Comparison of ENCODE assay signal across 8 mouse cellular contexts in genomic region chr3:149444854-149445577, GRCm38 (mm10).
A peak's percentile ranks its signal among the peaks of the same experiment; 100 is the strongest.
DNase-seq lines count a peak whose midpoint lies in the region; ATAC-seq and TF ChIP-seq lines count a peak whose summit lies in the region.

No protein-coding gene starts in this region.

- no peaks in the 10 kb centered on the region for H3K9me3 ChIP-seq in kidney, embryonic 14.5 days (ENCODE audit: control insufficient read depth, low read length)
- no peaks in the 10 kb centered on the region for H3K9me3 ChIP-seq in liver, embryonic 14.5 days (ENCODE audit: control insufficient read depth, low read length)

- no peaks in the 10 kb centered on the region for H3K4me1 ChIP-seq in kidney, embryonic 14.5 days (ENCODE audit: control insufficient read depth, insufficient read depth, low read length)
- H3K4me1 ChIP-seq in liver, embryonic 14.5 days (replicated peaks; ENCODE audit: control insufficient read depth in 2 of 2, insufficient read depth in 2 of 2, low read length in 1 of 2) = no peaks in the 10 kb centered on the region

- no peak for TF ChIP-seq EP300 in liver, embryonic 14.5 days (IDR thresholded peaks at IDR 0.05; ENCODE audit: low read depth)

- no peaks in the 10 kb centered on the region for H3K27me3 ChIP-seq in kidney, embryonic 14.5 days (ENCODE audit: control insufficient read depth, insufficient read depth, low read length)
- no peaks in the 10 kb centered on the region for H3K27me3 ChIP-seq in liver, embryonic 14.5 days (ENCODE audit: control insufficient read depth, insufficient read depth, low read length)

- WGBS in kidney, embryonic 14.5 days = 11% methylated on average over 15 of the region's 15 CpGs
- 14% methylated on average over 15 of the region's 15 CpGs for WGBS in liver, embryonic 14.5 days (ENCODE audit: insufficient replicate concordance)

- H3K27ac ChIP-seq in kidney, embryonic 14.5 days (ENCODE audit: low read depth, low read length) = no peak overlapping the region
- no peak overlapping the region for H3K27ac ChIP-seq in liver, embryonic 14.5 days

- TF ChIP-seq CTCF in liver, embryonic 14.5 days (IDR thresholded peaks at IDR 0.05; ENCODE audit: low read depth) = peak; percentile 15; the same call in 1 of the 2 replicates

- H3K9ac ChIP-seq in kidney, embryonic 14.5 days (ENCODE audit: low read depth, low read length) = no peak overlapping the region
- H3K9ac ChIP-seq in liver, embryonic 14.5 days (replicated peaks) = no peak overlapping the region

- ATAC-seq in cerebellum, adult (ENCODE audit: insufficient number of reproducible peaks, low FRiP score, low TSS enrichment) = peak; percentile 85
- ATAC-seq in kidney, embryonic 14.5 days (ENCODE audit: low FRiP score, low TSS enrichment) = peak; percentile 80; the same call in 1 of the 2 replicates
- ATAC-seq in liver, embryonic 14.5 days (ENCODE audit: insufficient read depth) = no peak

- H3K4me3 ChIP-seq in kidney, embryonic 14.5 days (ENCODE audit: low read length) = peak overlapping the region; percentile 33
- peak overlapping the region in 1 of 2 experiments; percentile 2; a peak in 2 of 4 replicates for H3K4me3 ChIP-seq in liver, embryonic 14.5 days (ENCODE audit: insufficient read depth in 1 of 2, low read depth in 2 of 2, low read length in 2 of 2)

- no peak for DNase-seq in cerebellum, adult 11 months
- DNase-seq in cerebellum, postnatal 14 days = peak; percentile 51 to 62
- peak; percentile 20 for DNase-seq in heart, adult 8-10 months (ENCODE audit: low spot score)
- no peak for DNase-seq in liver, embryonic 14.5 days (ENCODE audit: low read depth in 3 of 3, low spot score in 3 of 3)
- DNase-seq in neural tube, embryonic 10.5 days (ENCODE audit: extremely low spot score, low spot score) = peak; percentile 30
- no peak for DNase-seq in thymus, postnatal 36 days

- peak overlapping the region; percentile 39 for H3K4me2 ChIP-seq in kidney, embryonic 14.5 days (replicated peaks; ENCODE audit: low read depth, low read length)
- peak overlapping the region; percentile 27 for H3K4me2 ChIP-seq in liver, embryonic 14.5 days (ENCODE audit: low read depth)

- H3K36me3 ChIP-seq in kidney, embryonic 14.5 days (ENCODE audit: control insufficient read depth, insufficient read depth, low read length) = no peaks in the 10 kb centered on the region
- no peaks in the 10 kb centered on the region for H3K36me3 ChIP-seq in liver, embryonic 14.5 days (replicated peaks; ENCODE audit: control insufficient read depth, insufficient read depth, low read depth)

Comparison
In these comparisons a context has a peak if more than half of its experiments do, and no peak if none do; other contexts are left out.
1. DNase-seq: peak in cerebellum, postnatal 14 days (2 of 2), heart, adult 8-10 months (single experiment) and neural tube, embryonic 10.5 days (single experiment); none in cerebellum, adult 11 months (single experiment), liver, embryonic 14.5 days (0 of 3) and thymus, postnatal 36 days (0 of 2).